Mouse (Mus musculus) liver, embryonic 14.5 days (tissue): ENCODE measurements around the gene Ago4. TPM values are rescaled to one million over a fixed set of nuclear protein-coding genes. Genes with fewer than 3 reads are reported as not detected.
A peak's percentile ranks its signal among the peaks of the same experiment; 100 is the strongest.

Experiments used
- ATAC-seq: fragments of 200-750 bp; cut with Nextera tagmentation; 2 replicates; pipeline ENCODE4 v1.8.0; 2017; ENCODE audit warnings: moderate number of reproducible peaks, mild to moderate bottlenecking, moderate library complexity; ENCODE audit not compliant: insufficient read depth
- DNase-seq, 3 experiments: peaks; one replicate each; pipeline ENCODE4 v3.0.0-alpha.2; 2012 to 2013; ENCODE audit warnings: low read depth in 3 of 3, low spot score in 3 of 3
- H3K27ac ChIP-seq: fragments of 300-500 bp; sonication (generic); 2 replicates; pipeline ENCODE4 v1.5.1; 2014; ENCODE audit warnings: moderate library complexity, mild to moderate bottlenecking, control low read depth, inconsistent platforms
- H3K27me3 ChIP-seq: fragments of 300-500 bp; sonication (generic); 2 replicates; pipeline ENCODE4 v1.6.1; 2014; ENCODE audit warnings: mild to moderate bottlenecking, low read length, moderate library complexity; ENCODE audit not compliant: control insufficient read depth, insufficient read depth
- H3K36me3 ChIP-seq: fragments of 300-500 bp; sonication (generic); replicated peaks from 2 replicates; pipeline ENCODE4 v1.6.1; 2014; ENCODE audit warnings: low read depth; ENCODE audit not compliant: control insufficient read depth, insufficient read depth
- H3K4me1 ChIP-seq, 2 experiments: fragments of 200-500 bp in 1 of 2; fragments of 300-500 bp in 1 of 2; sonication (generic) in 1 of 2; replicated peaks; 2 replicates each; pipeline ENCODE4 v1.6.1; 2012 to 2014; ENCODE audit warnings: antibody characterized with exemption in 1 of 2, inconsistent platforms in 1 of 2, low read length in 1 of 2; ENCODE audit not compliant: control insufficient read depth in 2 of 2, insufficient read depth in 2 of 2
- H3K4me2 ChIP-seq: fragments of 300-500 bp; sonication (generic); 2 replicates; pipeline ENCODE4 v1.6.1; 2014; ENCODE audit warnings: low read depth, mild to moderate bottlenecking, control low read depth, moderate library complexity
- H3K4me3 ChIP-seq, 2 experiments: fragments of 200-500 bp in 1 of 2; fragments of 300-500 bp in 1 of 2; sonication (generic) in 1 of 2; 2 replicates each; pipeline ENCODE4 v1.5.1; 2012 to 2014; ENCODE audit warnings: low read depth in 2 of 2, low read length in 2 of 2, mild to moderate bottlenecking in 2 of 2, control low read depth in 1 of 2, inconsistent platforms in 1 of 2, moderate library complexity in 1 of 2; ENCODE audit not compliant: insufficient read depth in 1 of 2
- H3K9ac ChIP-seq: fragments of 300-500 bp; sonication (generic); replicated peaks from 2 replicates; pipeline ENCODE4 v1.6.1; 2014; ENCODE audit warnings: mild to moderate bottlenecking, control low read depth, moderate library complexity
- H3K9me3 ChIP-seq: fragments of 300-500 bp; sonication (generic); 2 replicates; pipeline ENCODE4 v1.6.1; 2016; ENCODE audit warnings: low read length, mixed read lengths; ENCODE audit not compliant: control insufficient read depth
- CTCF ChIP-seq: IDR thresholded peaks from 2 replicates; pipeline ENCODE4 v1.5.1; 2016; ENCODE audit warnings: antibody characterized with exemption, low read depth, control low read depth
- EP300 ChIP-seq: IDR thresholded peaks from 2 replicates; pipeline ENCODE4 v1.6.1; 2016; ENCODE audit warnings: antibody characterized with exemption, low read depth
- WGBS: fragments of 180-500 bp; shearing (Covaris S2); extraction: QIAGEN DNeasy Blood & Tissue Kit; methylation state at CpG from one replicate; pipeline ENCODE4 v1.1.7; 2014; ENCODE audit not compliant: insufficient replicate concordance; 5-methylcytosine and 5-hydroxymethylcytosine counted together
- polyA plus RNA-seq, 2 experiments: library from polyadenylated mRNA; depleted of rRNA in 1 of 2; stranded (reverse) in 1 of 2; unstranded in 1 of 2; fragments of >200 nt; fragmentation: Nextera tagmentation in 1 of 2; extraction: Ambion mirVana in 1 of 2; gene quantifications; 2 replicates each; pipeline versions ENCODE4 v1.2.1 to v1.2.3; 2012 to 2014

Gene Ago4
- polyA plus RNA-seq, 2 experiments = 0.17 to 0.20 TPM

- H3K9ac ChIP-seq = no peak overlapping the region
- DNase-seq = no peak
- H3K36me3 ChIP-seq = no peaks in the 10 kb centered on the region
- ATAC-seq = no peak
- no peak overlapping the region for H3K27ac ChIP-seq
- TF ChIP-seq EP300 (no peak), CTCF (no peak)
- H3K4me1 ChIP-seq = no peaks in the 10 kb centered on the region
- no peak overlapping the region for H3K4me3 ChIP-seq
- no peaks in the 10 kb centered on the region for H3K9me3 ChIP-seq
- 81% methylated on average over 2 of the region's 2 CpGs for WGBS
- no peaks in the 10 kb centered on the region for H3K27me3 ChIP-seq
- H3K4me2 ChIP-seq = no peak overlapping the region
Measured at GRCm38 (mm10) chr4:126509072-126509471, 24.2 kb downstream of the Ago4 start.

GRCm38 (mm10) chr4:126508110-126508899, 25.0 kb downstream of the Ago4 start:
- Histone ChIP-seq H3K4me3 (no peak overlapping the region), H3K9me3 (no peaks in the 10 kb centered on the region), H3K4me2 (no peak overlapping the region), H3K4me1 (no peaks in the 10 kb centered on the region), H3K36me3 (no peaks in the 10 kb centered on the region), H3K27ac (no peak overlapping the region), H3K9ac (no peak overlapping the region), H3K27me3 (no peaks in the 10 kb centered on the region)
- 56% methylated on average over 14 of the region's 14 CpGs for WGBS
- TF ChIP-seq EP300 (no peak), CTCF (no peak)
- DNase-seq = no peak
- no peak for ATAC-seq

GRCm38 (mm10) chr4:126502977-126503309, 30.3 kb downstream of the Ago4 start:
- no peak overlapping the region for H3K4me3 ChIP-seq
- H3K4me2 ChIP-seq = no peak overlapping the region
- no peaks in the 10 kb centered on the region for H3K27me3 ChIP-seq
- TF ChIP-seq EP300 (no peak), CTCF (no peak)
- H3K9me3 ChIP-seq = no peaks in the 10 kb centered on the region
- no peak overlapping the region for H3K27ac ChIP-seq
- no peak for DNase-seq
- no peaks in the 10 kb centered on the region for H3K36me3 ChIP-seq
- no peaks in the 10 kb centered on the region for H3K4me1 ChIP-seq
- peak; percentile 50; the same call in 1 of the 2 replicates for ATAC-seq
- 48% methylated on average over 8 of the region's 8 CpGs for WGBS
- H3K9ac ChIP-seq = no peak overlapping the region

GRCm38 (mm10) chr4:126502141-126502976, 30.9 kb downstream of the Ago4 start:
- 46% methylated on average over 6 of the region's 6 CpGs for WGBS
- no peak for TF ChIP-seq CTCF
- TF ChIP-seq EP300 = no peak
- H3K9me3 ChIP-seq = no peaks in the 10 kb centered on the region
- H3K9ac ChIP-seq = no peak overlapping the region
- ATAC-seq = no peak
- no peak overlapping the region for H3K4me2 ChIP-seq
- DNase-seq = no peak
- H3K4me3 ChIP-seq = no peak overlapping the region
- H3K27ac ChIP-seq = no peak overlapping the region
- H3K36me3 ChIP-seq = no peaks in the 10 kb centered on the region
- H3K27me3 ChIP-seq = no peaks in the 10 kb centered on the region
- H3K4me1 ChIP-seq = no peaks in the 10 kb centered on the region

- Histone ChIP-seq H3K4me2 (no peak overlapping the region), H3K9me3 (no peaks in the 10 kb centered on the region), H3K27me3 (no peaks in the 10 kb centered on the region), H3K4me1 (no peaks in the 10 kb centered on the region), H3K27ac (no peak overlapping the region), H3K4me3 (no peak overlapping the region), H3K36me3 (no peaks in the 10 kb centered on the region), H3K9ac (no peak overlapping the region)
- ATAC-seq = no peak
- 13% methylated on average over 1 of the region's 1 CpGs for WGBS
- DNase-seq = no peak
- no peak for TF ChIP-seq CTCF
- no peak for TF ChIP-seq EP300
Measured at GRCm38 (mm10) chr4:126498601-126499000, 34.7 kb downstream of the Ago4 start.
